Mouse (Mus musculus) lung, postnatal 0 days (tissue): Measurements from ENCODE around the gene Vnn3.

Experiments
- CTCF ChIP-seq: IDR thresholded peaks from 2 replicates; pipeline ENCODE4 v1.5.1; 2016; ENCODE audit warnings: antibody characterized with exemption, mild to moderate bottlenecking
- EP300 ChIP-seq: IDR thresholded peaks from 2 replicates; pipeline ENCODE4 v1.6.1; 2016; ENCODE audit warnings: antibody characterized with exemption, mild to moderate bottlenecking, control low read depth

DNA sequence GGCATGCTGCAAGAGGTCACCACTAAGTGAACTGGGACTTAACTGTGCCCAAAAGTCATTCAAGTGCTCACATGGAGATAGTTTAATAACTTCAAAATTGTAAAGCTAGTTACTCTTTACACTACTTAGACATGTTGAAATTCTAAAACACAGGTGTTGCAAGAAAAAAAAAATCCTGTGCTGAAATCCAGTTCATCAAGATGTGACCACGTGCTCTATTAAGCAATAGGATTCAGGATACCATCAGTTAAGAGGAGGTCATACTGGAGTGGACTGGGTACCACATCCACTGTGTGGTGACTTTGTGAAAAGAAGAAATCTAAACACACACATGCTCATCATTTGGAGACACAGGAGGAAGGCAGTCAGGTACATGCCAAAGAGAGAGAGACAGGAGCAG, 41.7 kb downstream of the Vnn3 start:
- TF ChIP-seq EP300 (0 out of 2 replicates have a peak, but pooled peaks have one; percentile 38), CTCF (no peak)
